Mouse (Mus musculus) embryonic facial prominence, embryonic 12.5 days (tissue): ENCODE results near the gene Slu7. TPM values are rescaled to one million over a fixed set of nuclear protein-coding genes. Genes with fewer than 3 reads are reported as not detected.

Experiments used
- ATAC-seq: fragments of 200-750 bp; cut with Nextera tagmentation; 2 replicates; pipeline ENCODE4 v1.8.0; 2017; ENCODE audit not compliant: insufficient number of reproducible peaks, insufficient read depth, low FRiP score, low TSS enrichment
- H3K27ac ChIP-seq: fragments of 300-500 bp; sonication (generic); 2 replicates; pipeline ENCODE4 v1.5.1; 2016; ENCODE audit warnings: mild to moderate bottlenecking
- H3K27me3 ChIP-seq: fragments of 300-500 bp; sonication (generic); 2 replicates; pipeline ENCODE4 v1.6.1; 2016; ENCODE audit warnings: mild to moderate bottlenecking, moderate library complexity
- H3K36me3 ChIP-seq: fragments of 300-500 bp; sonication (generic); 2 replicates; pipeline ENCODE4 v1.6.1; 2016; ENCODE audit warnings: mild to moderate bottlenecking
- H3K4me1 ChIP-seq: fragments of 300-500 bp; sonication (generic); 2 replicates; pipeline ENCODE4 v1.6.1; 2016
- H3K4me2 ChIP-seq: fragments of 300-500 bp; sonication (generic); replicated peaks from 2 replicates; pipeline ENCODE4 v1.6.1; 2016; ENCODE audit warnings: mild to moderate bottlenecking, moderate library complexity
- H3K4me3 ChIP-seq: fragments of 300-500 bp; sonication (generic); 2 replicates; pipeline ENCODE4 v1.5.1; 2016; ENCODE audit warnings: mild to moderate bottlenecking
- H3K9ac ChIP-seq: fragments of 300-500 bp; sonication (generic); 2 replicates; pipeline ENCODE4 v1.6.1; 2016; ENCODE audit warnings: mild to moderate bottlenecking, moderate library complexity
- H3K9me3 ChIP-seq: fragments of 300-500 bp; sonication (generic); 2 replicates; pipeline ENCODE4 v1.6.1; 2016; ENCODE audit warnings: mild to moderate bottlenecking, moderate library complexity
- WGBS: fragments of 180-500 bp; shearing (Covaris S2); methylation state at CpG from one replicate; pipeline ENCODE4 v1.1.7; 2016; 5-methylcytosine and 5-hydroxymethylcytosine counted together
- polyA plus RNA-seq: library from polyadenylated mRNA; unstranded; fragments of >200 nt; fragmentation: Nextera tagmentation; extraction: Ambion mirVana; gene quantifications from 2 replicates; pipeline ENCODE4 v1.2.1, GENCODE M21; 2016

Slu7 gene
- polyA plus RNA-seq, 1 experiment from 2014 or later, result 63.5 TPM

DNA sequence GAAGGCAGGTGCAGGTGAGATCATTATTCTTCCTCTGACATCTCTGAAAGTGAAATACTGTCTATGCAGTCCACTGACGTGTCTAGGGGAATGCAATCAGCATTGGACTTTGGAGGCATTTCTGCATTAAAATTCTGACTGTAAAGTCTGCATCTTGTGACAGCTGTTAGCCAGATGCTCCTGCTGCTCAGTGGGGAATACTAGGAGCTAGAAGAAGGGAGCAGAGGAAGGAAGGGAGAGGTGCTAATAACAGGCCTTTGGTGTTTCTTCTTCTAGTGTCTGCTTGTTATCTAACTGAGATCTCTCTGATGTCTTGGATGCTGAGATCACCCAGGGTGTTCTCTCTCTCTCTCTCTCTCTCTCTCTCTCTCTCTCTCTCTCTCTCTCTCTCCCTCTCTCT is 39.6 kb downstream of the Slu7 start:
- H3K9ac ChIP-seq, result no peak overlapping the region
- H3K9me3 ChIP-seq, result no peaks in the 10 kb centered on the region
- H3K27ac ChIP-seq, result no peak overlapping the region
- H3K4me3 ChIP-seq, result no peak overlapping the region
- H3K4me1 ChIP-seq, result peaks cover 9% of the 10 kb centered on the region
- H3K36me3 ChIP-seq, result no peaks in the 10 kb centered on the region
- ATAC-seq, result no peak
- peaks cover 5% of the 10 kb centered on the region; the same call in 1 of the 2 replicates for H3K27me3 ChIP-seq
- WGBS, result 51% methylated on average over 1 of the region's 1 CpGs
- no peak overlapping the region for H3K4me2 ChIP-seq

DNA sequence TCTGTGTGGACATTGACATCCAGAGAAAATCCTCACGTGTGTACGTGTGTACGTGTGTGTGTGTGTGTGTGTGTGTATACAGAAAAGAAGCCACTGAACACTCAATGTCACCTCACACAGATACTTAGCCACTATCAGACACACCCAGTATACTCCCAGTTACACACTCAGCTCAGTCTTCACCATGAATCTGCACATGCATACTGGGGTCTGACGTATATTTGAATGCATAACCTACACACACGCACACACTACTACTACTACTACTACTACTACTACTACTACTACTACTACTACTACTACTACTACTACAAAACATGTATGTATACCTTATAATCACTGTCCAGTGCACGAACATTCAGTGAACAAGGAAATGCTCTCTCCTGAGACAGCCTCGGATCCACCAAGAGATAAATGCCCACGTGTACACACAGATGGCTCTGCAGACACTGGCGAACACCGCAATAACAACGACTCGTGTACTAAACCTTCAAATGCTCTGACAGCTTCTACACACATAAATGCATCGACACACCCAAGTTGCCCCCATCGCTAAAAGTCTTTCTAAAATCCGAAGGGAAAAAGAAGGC is 40.2 kb downstream of the Slu7 start:
- no peak overlapping the region for H3K27ac ChIP-seq

DNA sequence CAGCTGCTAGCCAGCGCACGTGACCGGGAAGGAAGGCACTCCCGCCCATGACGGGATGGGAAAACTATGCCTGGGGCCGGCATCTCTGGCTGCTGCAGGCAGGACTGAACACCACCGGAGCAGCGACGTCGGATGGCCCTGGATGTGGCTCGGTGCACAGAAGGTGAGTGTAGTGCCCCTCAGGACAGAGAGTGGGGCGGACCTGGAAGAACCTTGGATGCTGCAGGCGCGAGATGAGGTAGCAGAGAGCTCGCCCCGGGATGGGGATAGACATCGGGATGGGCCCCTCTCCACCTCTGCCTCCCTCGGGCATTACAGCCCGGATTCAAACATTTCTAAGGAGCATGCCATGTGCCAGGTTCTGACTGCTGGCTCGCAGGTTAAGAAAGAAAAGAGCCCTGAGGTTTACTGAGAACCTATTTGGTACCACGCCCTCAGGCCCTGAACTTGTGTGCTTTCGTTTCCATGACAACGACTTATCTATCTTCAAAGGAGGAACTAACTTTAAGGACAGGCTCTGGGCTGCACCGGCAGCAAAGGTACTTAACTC is 40.8 kb downstream of the Slu7 start, which contains the start of gene C1qtnf2:
Gene C1qtnf2 (plus strand): TSS at position 52 of the 550 bp plus-strand sequence.
- Histone ChIP-seq H3K4me3 (peak within 1 kb of the TSS; percentile 25), H3K4me1 (peaks cover 9% of the 10 kb centered on the region), H3K4me2 (peak within 1 kb of the TSS; percentile 58), H3K36me3 (no peaks in the 10 kb centered on the region), H3K27ac (no peak within 1 kb of the TSS), H3K9me3 (no peaks in the 10 kb centered on the region), H3K27me3 (peaks cover 5% of the 10 kb centered on the region; the same call in 1 of the 2 replicates), H3K9ac (peak within 1 kb of the TSS; percentile 5; the same call in 1 of the 2 replicates)
- 3% methylated on average over 24 of the region's 24 CpGs for WGBS
- no peak; the same call in 1 of the 2 replicates for ATAC-seq

More for the DNA sequence above, 40.2 kb downstream of the Slu7 start:
- 55% methylated on average over 15 of the region's 15 CpGs for WGBS
- H3K36me3 ChIP-seq, result no peaks in the 10 kb centered on the region
- ATAC-seq, result no peak
- no peaks in the 10 kb centered on the region for H3K9me3 ChIP-seq
- peak overlapping the region; percentile 5; the same call in 1 of the 2 replicates for H3K9ac ChIP-seq
- H3K4me3 ChIP-seq, result peak overlapping the region; percentile 25
- peaks cover 9% of the 10 kb centered on the region for H3K4me1 ChIP-seq
- peaks cover 5% of the 10 kb centered on the region; the same call in 1 of the 2 replicates for H3K27me3 ChIP-seq
- peak overlapping the region; percentile 58 for H3K4me2 ChIP-seq

DNA sequence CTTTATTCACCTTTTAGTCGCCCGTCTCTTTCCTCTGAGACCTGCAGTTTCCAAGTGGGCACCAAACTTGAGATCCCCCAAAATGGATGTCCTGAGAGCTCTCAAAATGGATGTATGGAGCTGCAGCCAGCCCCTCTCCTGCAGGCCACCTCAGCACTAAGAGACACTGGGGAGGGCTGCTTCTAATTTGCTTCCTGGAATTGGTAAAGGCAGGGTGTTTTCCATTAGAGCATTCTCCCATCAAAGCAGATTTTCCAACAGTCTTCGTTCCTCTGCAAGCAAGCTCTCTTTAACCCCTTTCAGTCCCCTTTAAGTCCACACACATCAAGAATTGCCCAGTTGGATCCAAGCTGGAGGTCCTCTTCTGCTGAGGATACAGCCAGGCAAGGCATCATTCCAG is 45.8 kb downstream of the Slu7 start:
- Histone ChIP-seq H3K4me1 (peaks cover 34% of the 10 kb centered on the region), H3K4me2 (no peak overlapping the region), H3K9me3 (no peaks in the 10 kb centered on the region), H3K9ac (no peak overlapping the region), H3K27ac (no peak overlapping the region), H3K36me3 (no peaks in the 10 kb centered on the region), H3K4me3 (no peak overlapping the region), H3K27me3 (peaks cover 3% of the 10 kb centered on the region; the same call in 1 of the 2 replicates)
- ATAC-seq, result no peak
- whole genome bisulfite sequencing, result 65% methylated on average over 3 of the region's 3 CpGs

DNA sequence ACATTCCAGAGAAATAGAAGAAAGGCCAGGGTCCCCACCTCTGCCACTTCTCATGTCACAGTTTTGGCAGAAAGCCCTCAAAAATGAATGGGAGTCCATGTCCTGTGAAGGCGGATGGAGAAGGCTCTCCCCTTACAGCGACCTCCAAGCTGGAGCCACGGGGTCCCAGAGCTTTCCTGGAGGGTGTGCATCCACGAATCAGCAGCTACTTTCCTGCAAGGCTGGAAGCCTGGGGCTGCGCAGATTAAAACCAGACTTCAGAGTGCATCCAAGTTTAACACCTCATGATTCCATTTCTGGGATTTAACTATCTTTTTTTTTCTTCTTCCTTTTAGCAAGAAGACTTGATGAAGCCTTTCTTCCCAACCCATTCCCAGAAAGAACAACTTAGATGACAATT is 47.0 kb downstream of the Slu7 start:
- no peak overlapping the region for H3K4me3 ChIP-seq
- no peak overlapping the region for H3K9ac ChIP-seq
- peaks cover 31% of the 10 kb centered on the region for H3K4me1 ChIP-seq
- no peak overlapping the region for H3K4me2 ChIP-seq
- 26% methylated on average over 5 of the region's 5 CpGs for WGBS
- no peaks in the 10 kb centered on the region for H3K27me3 ChIP-seq
- H3K36me3 ChIP-seq, result no peaks in the 10 kb centered on the region
- no peak for ATAC-seq
- no peaks in the 10 kb centered on the region for H3K9me3 ChIP-seq
- peak overlapping the region; percentile 33; the same call in 1 of the 2 replicates for H3K27ac ChIP-seq

DNA sequence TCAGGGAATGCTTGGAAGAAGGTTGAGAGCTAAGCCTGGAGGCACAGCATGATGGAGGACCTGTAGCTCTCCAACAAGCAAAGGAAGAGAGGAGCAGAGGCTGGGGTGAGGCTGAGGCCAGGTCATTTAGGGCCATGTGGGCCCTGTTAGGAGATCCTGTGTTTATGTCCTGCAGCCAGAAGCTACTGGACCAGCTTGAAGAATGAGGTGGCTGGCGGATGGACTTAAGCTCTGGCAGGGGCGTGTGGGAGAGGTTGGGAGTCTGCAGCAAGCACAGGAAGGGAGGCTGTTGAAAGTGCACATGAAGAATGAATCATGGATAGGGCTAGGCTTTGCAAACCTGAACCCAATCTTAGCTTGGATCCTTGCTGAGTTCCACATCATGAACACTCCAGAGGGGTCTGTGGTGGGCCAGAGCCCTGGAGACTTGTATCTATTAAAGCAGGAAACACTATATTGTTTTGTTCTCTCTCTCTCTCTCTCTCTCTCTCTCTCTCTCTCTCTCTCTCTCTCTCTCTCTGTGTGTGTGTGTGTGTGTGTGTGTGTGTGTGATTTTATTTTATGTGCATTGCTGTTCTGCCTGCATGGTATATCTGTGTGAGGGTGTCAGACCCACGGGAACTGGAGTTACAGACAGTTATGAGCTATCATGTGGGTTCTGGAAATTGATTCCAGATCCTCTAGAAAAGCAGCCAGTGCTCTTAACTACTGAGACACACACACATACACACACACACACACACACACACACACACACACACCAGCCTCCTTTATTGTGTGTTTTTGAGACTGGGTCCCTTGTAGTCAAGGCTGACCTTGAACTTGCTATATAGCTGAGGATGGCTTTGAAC is 48.4 kb downstream of the Slu7 start:
- no peak for ATAC-seq
- 44% methylated on average over 3 of the region's 3 CpGs for WGBS
- Histone ChIP-seq H3K4me3 (no peak overlapping the region), H3K27me3 (no peaks in the 10 kb centered on the region), H3K27ac (0 out of 2 replicates have a peak overlapping the region, but pooled peaks have one; percentile 50), H3K9me3 (no peaks in the 10 kb centered on the region), H3K9ac (no peak overlapping the region), H3K4me1 (peaks cover 31% of the 10 kb centered on the region), H3K36me3 (no peaks in the 10 kb centered on the region), H3K4me2 (no peak overlapping the region)

DNA sequence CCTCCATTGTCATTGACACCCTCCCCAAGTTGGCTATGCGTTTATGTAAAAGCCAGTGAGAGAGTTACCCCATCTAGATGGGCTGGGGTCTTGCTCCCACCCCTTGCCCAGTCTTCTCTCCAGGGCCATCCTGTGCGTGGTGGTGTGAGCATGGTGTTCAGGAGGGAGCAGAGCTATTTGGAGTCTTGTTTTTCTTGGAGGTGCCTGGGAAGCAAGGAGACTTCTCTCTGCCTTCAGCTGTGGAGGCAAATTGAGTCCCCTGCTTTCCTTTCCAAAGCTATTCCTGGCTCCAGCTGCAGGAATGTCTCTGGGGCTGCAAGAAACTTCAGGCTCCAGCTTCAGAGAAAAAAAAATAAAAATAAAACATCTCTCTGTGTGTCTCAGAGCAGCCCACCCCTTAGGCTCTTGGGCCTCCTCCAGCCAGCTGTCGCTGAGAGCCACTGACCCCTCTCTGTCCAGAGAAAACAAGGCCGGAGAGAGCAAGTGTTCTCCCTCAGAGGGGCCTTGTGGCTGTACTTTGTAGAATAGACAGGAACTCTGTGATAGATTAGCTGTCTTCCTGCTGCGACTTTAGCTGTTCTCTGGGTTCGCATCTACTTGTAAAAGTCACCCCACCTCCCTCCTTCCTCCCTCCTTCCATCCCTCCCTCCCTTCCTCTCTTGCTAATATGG is 49.7 kb downstream of the Slu7 start:
- no peak for ATAC-seq
- Histone ChIP-seq H3K9ac (no peak overlapping the region), H3K27ac (peak overlapping the region; percentile 74), H3K4me1 (peaks cover 31% of the 10 kb centered on the region), H3K27me3 (no peaks in the 10 kb centered on the region), H3K36me3 (no peaks in the 10 kb centered on the region), H3K4me2 (no peak overlapping the region), H3K4me3 (no peak overlapping the region), H3K9me3 (no peaks in the 10 kb centered on the region)
- WGBS, result 34% methylated on average over 6 of the region's 6 CpGs

DNA sequence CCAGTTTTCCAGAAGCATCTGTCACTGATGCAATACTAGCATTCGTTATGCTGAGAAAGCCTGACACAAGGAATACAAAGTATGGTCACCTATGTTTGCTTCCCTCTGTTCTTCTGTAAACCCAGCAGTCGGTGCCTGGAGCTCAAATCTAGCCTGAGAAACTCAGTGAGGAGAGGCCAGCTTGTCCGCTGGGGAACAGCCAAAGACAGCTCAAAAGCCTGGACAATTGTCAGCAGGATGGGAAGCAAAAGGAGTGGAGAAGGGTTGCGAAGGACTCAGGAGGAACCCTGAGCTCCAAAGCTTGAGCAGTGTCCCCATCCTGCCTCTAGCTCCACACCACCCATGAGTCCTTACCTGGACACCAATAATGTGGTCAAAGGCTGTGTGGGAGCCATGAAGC is 50.5 kb downstream of the Slu7 start:
- Histone ChIP-seq H3K4me3 (no peak overlapping the region), H3K9me3 (no peaks in the 10 kb centered on the region), H3K4me1 (peaks cover 31% of the 10 kb centered on the region), H3K4me2 (no peak overlapping the region), H3K36me3 (no peaks in the 10 kb centered on the region), H3K9ac (no peak overlapping the region), H3K27ac (no peak overlapping the region), H3K27me3 (no peaks in the 10 kb centered on the region)
- ATAC-seq, result no peak
- 83% methylated on average over 4 of the region's 4 CpGs for WGBS

DNA sequence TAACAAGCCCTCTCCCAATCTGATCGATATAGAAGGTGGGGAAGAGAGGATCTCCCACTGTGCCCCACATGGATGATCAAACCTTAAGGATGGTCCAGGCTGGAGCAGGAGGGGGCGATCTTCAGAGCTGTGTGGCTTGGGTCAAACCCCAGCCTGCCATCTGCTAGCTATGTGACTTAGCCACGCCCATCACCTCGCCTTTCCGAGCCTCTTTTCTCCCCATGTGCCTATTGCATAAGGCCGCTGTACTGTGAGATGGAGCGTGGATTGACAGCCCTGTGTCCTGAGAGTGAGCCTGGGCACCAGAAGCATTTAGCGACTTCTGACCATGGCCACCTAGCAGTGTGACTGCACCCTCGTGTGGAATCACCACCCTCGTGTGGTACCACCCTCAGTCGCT is 51.1 kb downstream of the Slu7 start:
- Histone ChIP-seq H3K36me3 (no peaks in the 10 kb centered on the region), H3K4me1 (peaks cover 31% of the 10 kb centered on the region), H3K9ac (no peak overlapping the region), H3K4me2 (no peak overlapping the region), H3K27me3 (no peaks in the 10 kb centered on the region), H3K27ac (no peak overlapping the region), H3K9me3 (no peaks in the 10 kb centered on the region), H3K4me3 (no peak overlapping the region)
- no peak for ATAC-seq
- 50% methylated on average over 11 of the region's 11 CpGs for WGBS

DNA sequence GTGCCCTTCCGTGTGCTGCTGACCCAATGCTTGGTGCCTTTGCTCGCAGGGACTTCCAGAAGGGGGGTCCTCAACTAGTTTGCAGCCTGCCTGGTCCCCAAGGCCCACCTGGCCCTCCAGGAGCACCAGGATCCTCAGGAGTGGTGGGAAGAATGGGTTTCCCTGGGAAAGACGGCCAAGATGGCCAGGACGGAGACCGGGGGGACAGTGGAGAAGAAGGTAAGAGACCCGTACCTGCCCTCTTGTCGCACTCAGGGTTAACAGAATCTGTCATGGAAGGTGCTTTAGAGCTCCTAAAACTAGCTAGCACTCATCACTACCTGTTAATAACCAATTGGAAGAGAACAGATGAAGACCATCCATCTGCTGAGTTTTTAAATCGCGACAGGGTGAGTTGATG is 52.3 kb downstream of the Slu7 start:
- no peak for ATAC-seq
- no peaks in the 10 kb centered on the region for H3K27me3 ChIP-seq
- no peak overlapping the region for H3K4me2 ChIP-seq
- H3K9ac ChIP-seq, result no peak overlapping the region
- H3K4me3 ChIP-seq, result no peak overlapping the region
- no peak overlapping the region for H3K27ac ChIP-seq
- H3K36me3 ChIP-seq, result no peaks in the 10 kb centered on the region
- H3K9me3 ChIP-seq, result no peaks in the 10 kb centered on the region
- H3K4me1 ChIP-seq, result peaks cover 23% of the 10 kb centered on the region; the same call in 1 of the 2 replicates
- WGBS, result 87% methylated on average over 9 of the region's 9 CpGs

DNA sequence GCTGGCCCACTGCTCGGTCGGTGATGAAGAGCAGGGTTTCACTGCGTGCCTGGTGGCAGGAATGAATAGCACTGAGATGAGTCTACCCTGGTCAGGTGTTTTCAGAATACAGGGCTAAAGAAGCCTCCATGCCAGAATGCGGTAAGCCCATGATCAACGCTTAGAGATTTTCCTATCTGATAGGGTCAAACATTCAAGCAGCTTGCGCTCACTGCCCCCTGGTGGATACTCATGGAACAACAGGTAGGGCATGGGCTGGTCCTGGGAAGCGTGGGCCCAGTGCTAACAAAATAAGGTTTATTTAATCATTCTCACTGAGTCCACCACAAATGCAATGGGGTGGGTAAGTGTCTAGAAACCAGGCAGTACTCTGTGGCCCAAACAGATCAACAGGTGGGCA is 59.1 kb downstream of the Slu7 start:
- Histone ChIP-seq H3K4me2 (no peak overlapping the region), H3K4me3 (no peak overlapping the region), H3K9me3 (no peaks in the 10 kb centered on the region), H3K4me1 (no peaks in the 10 kb centered on the region), H3K27ac (no peak overlapping the region), H3K27me3 (no peaks in the 10 kb centered on the region), H3K36me3 (no peaks in the 10 kb centered on the region), H3K9ac (no peak overlapping the region)
- 27% methylated on average over 7 of the region's 7 CpGs for WGBS
- no peak for ATAC-seq
